Mouse (Mus musculus) heart, postnatal 10 days (tissue): ENCODE data around the gene Dnajc6. TPM values are rescaled to one million over a fixed set of nuclear protein-coding genes. Genes with fewer than 3 reads are reported as not detected.

Experiments used
- DNase-seq, 2 experiments: peaks; one replicate each; pipeline ENCODE4 v3.0.0; 2021
- intact Hi-C: fragments of 180-260 bp; cut with DNase I; formaldehyde crosslinking; loops from one replicate; pipeline ENCODE4 v1.15.1; 2025
- total RNA-seq, 2 experiments: library from RNA; stranded (reverse); gene quantifications; 2 replicates each; pipeline ENCODE4 v1.2.3; 2021

Dnajc6 gene
- total RNA-seq, 2 experiments from 2014 or later = 0.50 to 0.55 TPM

GRCm38 (mm10) chr4:101621241-101621640 lies 124.8 kb downstream of the Dnajc6 start:
- DNase-seq = no peak
- intact Hi-C loops = no loop called here

- no peak for DNase-seq
- intact Hi-C loops = no loop called here
Measured at GRCm38 (mm10) chr4:101625278-101625677, 128.8 kb downstream of the Dnajc6 start.

- DNase-seq = no peak
Measured at GRCm38 (mm10) chr4:101635596-101635995, 139.1 kb downstream of the Dnajc6 start.

GRCm38 (mm10) chr4:101637472-101637871 lies 141.0 kb downstream of the Dnajc6 start:
- intact Hi-C loops = no loop called here
- no peak for DNase-seq

More at GRCm38 (mm10) chr4:101635596-101635995, 139.1 kb downstream of the Dnajc6 start:
- intact Hi-C loops = no loop called here

GRCm38 (mm10) chr4:101640631-101641030 lies 144.2 kb downstream of the Dnajc6 start:
- intact Hi-C loops = loop anchor here (10.0 kb wide), 2 partner anchors 376 to 1474 kb away; partner anchors contain the start of genes Jak1, Mier1 and Wdr78
- DNase-seq = no peak

GRCm38 (mm10) chr4:101642708-101643107 lies 146.3 kb downstream of the Dnajc6 start:
- DNase-seq = no peak
- intact Hi-C loops = loop anchor here (10.0 kb wide), 2 partner anchors 378 to 1472 kb away; partner anchors contain the start of genes Jak1, Mier1 and Wdr78

- no peak for DNase-seq
- intact Hi-C loops = loop anchor here (10.0 kb wide), 2 partner anchors 378 to 1472 kb away; partner anchors contain the start of genes Jak1, Mier1 and Wdr78
Measured at GRCm38 (mm10) chr4:101643216-101643615, 146.8 kb downstream of the Dnajc6 start.

- no peak for DNase-seq
- intact Hi-C loops = loop anchor here (10.0 kb wide), 2 partner anchors 382 to 1468 kb away; partner anchors contain the start of genes Jak1, Mier1 and Wdr78
Measured at GRCm38 (mm10) chr4:101646857-101647195, 150.4 kb downstream of the Dnajc6 start.

GRCm38 (mm10) chr4:101647196-101647905 lies 150.9 kb downstream of the Dnajc6 start, which contains the start of gene Leprot:
Gene Leprot (plus strand): TSS chr4:101647718.
- peak; percentile 100 for DNase-seq
- intact Hi-C loops = loop anchor here (10.0 kb wide), 2 partner anchors 383 to 1467 kb away; partner anchors contain the start of genes Jak1, Mier1 and Wdr78

GRCm38 (mm10) chr4:101647976-101648642 lies 151.7 kb downstream of the Dnajc6 start:
- intact Hi-C loops = loop anchor here (10.0 kb wide), 2 partner anchors 383 to 1467 kb away; partner anchors contain the start of genes Jak1, Mier1 and Wdr78
- peak in 1 of 2 experiments; percentile 64 for DNase-seq

GRCm38 (mm10) chr4:101648745-101649144 lies 152.3 kb downstream of the Dnajc6 start:
- intact Hi-C loops = loop anchor here (10.0 kb wide), 2 partner anchors 384 to 1466 kb away; partner anchors contain the start of genes Jak1, Mier1 and Wdr78
- no peak for DNase-seq

- no peak for DNase-seq
- intact Hi-C loops = loop anchor here (10.0 kb wide), 3 partner anchors 176 to 1004 kb away; no protein-coding TSS in a partner anchor
Measured at GRCm38 (mm10) chr4:101650961-101651360, 154.5 kb downstream of the Dnajc6 start.

GRCm38 (mm10) chr4:101654256-101654655 lies 157.8 kb downstream of the Dnajc6 start:
- intact Hi-C loops = loop anchor here (10.0 kb wide), 3 partner anchors 179 to 1001 kb away; no protein-coding TSS in a partner anchor
- no peak for DNase-seq

GRCm38 (mm10) chr4:101654788-101655414 lies 158.5 kb downstream of the Dnajc6 start:
- DNase-seq = no peak
- intact Hi-C loops = loop anchor here (10.0 kb wide), 3 partner anchors 180 to 1000 kb away; no protein-coding TSS in a partner anchor

GRCm38 (mm10) chr4:101655415-101655790 lies 159.0 kb downstream of the Dnajc6 start:
- no peak for DNase-seq
- intact Hi-C loops = loop anchor here (10.0 kb wide), 3 partner anchors 181 to 999 kb away; no protein-coding TSS in a partner anchor

GRCm38 (mm10) chr4:101656056-101656455 lies 159.6 kb downstream of the Dnajc6 start:
- intact Hi-C loops = loop anchor here (2.0 to 10.0 kb wide), 4 partner anchors 181 to 999 kb away; no protein-coding TSS in a partner anchor
- peak in 1 of 2 experiments; percentile 30 for DNase-seq

- intact Hi-C loops = loop anchor here (2.0 to 10.0 kb wide), 4 partner anchors 182 to 998 kb away; no protein-coding TSS in a partner anchor
- no peak for DNase-seq
Measured at GRCm38 (mm10) chr4:101656956-101657570, 160.6 kb downstream of the Dnajc6 start.

- intact Hi-C loops = no loop called here
- DNase-seq = peak in 1 of 2 experiments; percentile 55
Measured at GRCm38 (mm10) chr4:101664160-101664750, 167.8 kb downstream of the Dnajc6 start.

GRCm38 (mm10) chr4:101664766-101665165 lies 168.3 kb downstream of the Dnajc6 start:
- DNase-seq = no peak
- intact Hi-C loops = no loop called here
